Mouse (Mus musculus) hindbrain, embryonic 15.5 days (tissue): ENCODE results near the gene Olfr102. TPM values are rescaled to one million over a fixed set of nuclear protein-coding genes. Genes with fewer than 3 reads are reported as not detected.

Source experiments
- ATAC-seq: fragments of 200-750 bp; cut with Nextera tagmentation; 2 replicates; pipeline ENCODE4 v1.8.0; 2017; ENCODE audit warnings: low read depth, moderate number of reproducible peaks, moderate TSS enrichment; ENCODE audit not compliant: low FRiP score
- H3K27ac ChIP-seq: fragments of 300-500 bp; sonication (generic); replicated peaks from 2 replicates; pipeline ENCODE4 v1.5.1; 2015; ENCODE audit warnings: mild to moderate bottlenecking, inconsistent platforms
- H3K27me3 ChIP-seq: fragments of 300-500 bp; sonication (generic); 2 replicates; pipeline ENCODE4 v1.6.1; 2015; ENCODE audit warnings: control low read depth, inconsistent platforms
- H3K36me3 ChIP-seq: fragments of 300-500 bp; sonication (generic); 2 replicates; pipeline ENCODE4 v1.6.1; 2015; ENCODE audit warnings: control low read depth, inconsistent platforms
- H3K4me1 ChIP-seq: fragments of 300-500 bp; sonication (generic); replicated peaks from 2 replicates; pipeline ENCODE4 v1.6.1; 2015; ENCODE audit warnings: control low read depth, inconsistent platforms
- H3K4me2 ChIP-seq: fragments of 300-500 bp; sonication (generic); 2 replicates; pipeline ENCODE4 v1.6.1; 2015; ENCODE audit warnings: moderate library complexity, mild to moderate bottlenecking, inconsistent platforms
- H3K4me3 ChIP-seq: fragments of 300-500 bp; sonication (generic); 2 replicates; pipeline ENCODE4 v1.5.1; 2015; ENCODE audit warnings: mild to moderate bottlenecking, inconsistent platforms
- H3K9ac ChIP-seq: fragments of 300-500 bp; sonication (generic); 2 replicates; pipeline ENCODE4 v1.6.1; 2015; ENCODE audit warnings: inconsistent platforms
- H3K9me3 ChIP-seq: fragments of 300-500 bp; sonication (generic); 2 replicates; pipeline ENCODE4 v1.6.1; 2016; ENCODE audit warnings: control low read depth, inconsistent platforms
- WGBS: fragments of 180-500 bp; shearing (Covaris S2); methylation state at CpG from one replicate; pipeline ENCODE4 v1.1.7; 2015; 5-methylcytosine and 5-hydroxymethylcytosine counted together
- polyA plus RNA-seq: library from polyadenylated mRNA; unstranded; fragments of >200 nt; fragmentation: Nextera tagmentation; extraction: Ambion mirVana; gene quantifications from 2 replicates; pipeline ENCODE4 v1.2.1, GENCODE M21; 2015

The Olfr102 gene
- polyA plus RNA-seq: not detected in 2 replicates

GRCm38 (mm10) chr17:37316954-37317353 lies at the start of gene Olfr102:
TSS of gene Olfr102 (minus strand) at chr17:37317054.
- no peak within 1 kb of the TSS for H3K4me3 ChIP-seq
- H3K27me3 ChIP-seq: no peaks in the 10 kb centered on the region
- H3K4me1 ChIP-seq: no peaks in the 10 kb centered on the region
- H3K9me3 ChIP-seq: no peaks in the 10 kb centered on the region
- H3K9ac ChIP-seq: no peak within 1 kb of the TSS
- H3K36me3 ChIP-seq: no peaks in the 10 kb centered on the region
- H3K27ac ChIP-seq: no peak within 1 kb of the TSS
- H3K4me2 ChIP-seq: no peak within 1 kb of the TSS
- no peak for ATAC-seq

- Histone ChIP-seq H3K36me3 (no peaks in the 10 kb centered on the region), H3K4me3 (no peak within 1 kb of the TSS), H3K27me3 (no peaks in the 10 kb centered on the region), H3K4me2 (no peak within 1 kb of the TSS), H3K9me3 (no peaks in the 10 kb centered on the region), H3K4me1 (no peaks in the 10 kb centered on the region), H3K9ac (no peak within 1 kb of the TSS), H3K27ac (no peak within 1 kb of the TSS)
- no peak for ATAC-seq
Observed at GRCm38 (mm10) chr17:37359282-37359681, 42.4 kb upstream of the Olfr102 start, which contains the start of gene Olfr104-ps. TSS of gene Olfr104-ps (plus strand) at chr17:37359582.

GRCm38 (mm10) chr17:37339598-37339997 lies 22.7 kb upstream of the Olfr102 start, which contains the start of gene Olfr103:
TSS of gene Olfr103 (minus strand) at chr17:37339698.
- ATAC-seq: no peak
- H3K4me3 ChIP-seq: no peak within 1 kb of the TSS
- H3K36me3 ChIP-seq: no peaks in the 10 kb centered on the region
- H3K9ac ChIP-seq: no peak within 1 kb of the TSS
- no peak within 1 kb of the TSS for H3K4me2 ChIP-seq
- no peaks in the 10 kb centered on the region for H3K9me3 ChIP-seq
- H3K4me1 ChIP-seq: no peaks in the 10 kb centered on the region
- H3K27me3 ChIP-seq: no peaks in the 10 kb centered on the region
- 95% methylated on average over 2 of the region's 2 CpGs for WGBS
- H3K27ac ChIP-seq: no peak within 1 kb of the TSS

- Histone ChIP-seq H3K36me3 (no peaks in the 10 kb centered on the region), H3K9me3 (no peaks in the 10 kb centered on the region), H3K9ac (no peak overlapping the region), H3K4me3 (no peak overlapping the region), H3K4me2 (no peak overlapping the region), H3K27ac (no peak overlapping the region), H3K27me3 (no peaks in the 10 kb centered on the region), H3K4me1 (no peaks in the 10 kb centered on the region)
- 51% methylated on average over 2 of the region's 2 CpGs for WGBS
- ATAC-seq: no peak
Observed at GRCm38 (mm10) chr17:37310146-37310699, 6.6 kb downstream of the Olfr102 start.

GRCm38 (mm10) chr17:37308483-37308882 lies 8.4 kb downstream of the Olfr102 start:
- no peak overlapping the region for H3K4me2 ChIP-seq
- no peak for ATAC-seq
- no peak overlapping the region for H3K4me3 ChIP-seq
- no peak overlapping the region for H3K9ac ChIP-seq
- H3K4me1 ChIP-seq: no peaks in the 10 kb centered on the region
- H3K27ac ChIP-seq: no peak overlapping the region
- 44% methylated on average over 4 of the region's 4 CpGs for WGBS
- H3K9me3 ChIP-seq: no peaks in the 10 kb centered on the region
- H3K27me3 ChIP-seq: no peaks in the 10 kb centered on the region
- H3K36me3 ChIP-seq: no peaks in the 10 kb centered on the region

- WGBS: 81% methylated on average over 4 of the region's 4 CpGs
- Histone ChIP-seq H3K4me2 (no peak within 1 kb of the TSS), H3K27me3 (no peaks in the 10 kb centered on the region), H3K4me1 (no peaks in the 10 kb centered on the region), H3K36me3 (no peaks in the 10 kb centered on the region), H3K27ac (no peak within 1 kb of the TSS), H3K4me3 (no peak within 1 kb of the TSS), H3K9me3 (no peaks in the 10 kb centered on the region), H3K9ac (no peak within 1 kb of the TSS)
- no peak for ATAC-seq
Observed at GRCm38 (mm10) chr17:37304213-37304612, 12.6 kb downstream of the Olfr102 start, which contains the start of gene Olfr101. TSS of gene Olfr101 (minus strand) at chr17:37304313.

- H3K27me3 ChIP-seq: no peaks in the 10 kb centered on the region
Observed at GRCm38 (mm10) chr17:37283360-37283759, 33.5 kb downstream of the Olfr102 start, which contains the start of gene Olfr99. TSS of gene Olfr99 (minus strand) at chr17:37283460.

GRCm38 (mm10) chr17:37280331-37280730 lies 36.5 kb downstream of the Olfr102 start:
- H3K4me2 ChIP-seq: no peak overlapping the region
- H3K36me3 ChIP-seq: no peaks in the 10 kb centered on the region
- H3K27ac ChIP-seq: no peak overlapping the region
- 78% methylated on average over 1 of the region's 1 CpGs for WGBS
- no peak overlapping the region for H3K9ac ChIP-seq
- H3K4me3 ChIP-seq: no peak overlapping the region
- no peak for ATAC-seq
- H3K4me1 ChIP-seq: no peaks in the 10 kb centered on the region
- H3K9me3 ChIP-seq: no peaks in the 10 kb centered on the region
- no peaks in the 10 kb centered on the region for H3K27me3 ChIP-seq

More at GRCm38 (mm10) chr17:37283360-37283759, 33.5 kb downstream of the Olfr102 start, which contains the start of gene Olfr99:
- ATAC-seq: no peak
- no peaks in the 10 kb centered on the region for H3K4me1 ChIP-seq
- no peaks in the 10 kb centered on the region for H3K9me3 ChIP-seq
- H3K27ac ChIP-seq: no peak within 1 kb of the TSS
- WGBS: 73% methylated on average over 1 of the region's 1 CpGs
- no peak within 1 kb of the TSS for H3K4me3 ChIP-seq
- H3K4me2 ChIP-seq: no peak within 1 kb of the TSS
- H3K9ac ChIP-seq: no peak within 1 kb of the TSS
- no peaks in the 10 kb centered on the region for H3K36me3 ChIP-seq

- H3K9ac ChIP-seq: no peak overlapping the region
- H3K27ac ChIP-seq: no peak overlapping the region
- no peaks in the 10 kb centered on the region for H3K4me1 ChIP-seq
- H3K4me2 ChIP-seq: no peak overlapping the region
- H3K4me3 ChIP-seq: no peak overlapping the region
- H3K27me3 ChIP-seq: no peaks in the 10 kb centered on the region
- no peaks in the 10 kb centered on the region for H3K36me3 ChIP-seq
- H3K9me3 ChIP-seq: no peaks in the 10 kb centered on the region
- ATAC-seq: no peak
Observed at GRCm38 (mm10) chr17:37276573-37276972, 40.3 kb downstream of the Olfr102 start.

- no peaks in the 10 kb centered on the region for H3K4me1 ChIP-seq
- no peak overlapping the region for H3K9ac ChIP-seq
- WGBS: 86% methylated on average over 2 of the region's 2 CpGs
- H3K4me3 ChIP-seq: no peak overlapping the region
- H3K36me3 ChIP-seq: no peaks in the 10 kb centered on the region
- H3K4me2 ChIP-seq: no peak overlapping the region
- no peak overlapping the region for H3K27ac ChIP-seq
- H3K27me3 ChIP-seq: no peaks in the 10 kb centered on the region
- no peak for ATAC-seq
- H3K9me3 ChIP-seq: no peaks in the 10 kb centered on the region
Observed at GRCm38 (mm10) chr17:37275626-37276248, 41.1 kb downstream of the Olfr102 start.

- no peaks in the 10 kb centered on the region for H3K36me3 ChIP-seq
- no peak overlapping the region for H3K27ac ChIP-seq
- WGBS: 68% methylated on average over 8 of the region's 8 CpGs
- H3K9me3 ChIP-seq: no peaks in the 10 kb centered on the region
- H3K4me2 ChIP-seq: peak overlapping the region; percentile 95
- H3K27me3 ChIP-seq: no peaks in the 10 kb centered on the region
- H3K4me1 ChIP-seq: no peaks in the 10 kb centered on the region
- H3K4me3 ChIP-seq: peak overlapping the region; percentile 56
- H3K9ac ChIP-seq: peak overlapping the region; percentile 39; the same call in 1 of the 2 replicates
- peak; percentile 45 for ATAC-seq
Observed at GRCm38 (mm10) chr17:37270702-37271092, 46.2 kb downstream of the Olfr102 start.

- Histone ChIP-seq H3K4me1 (no peaks in the 10 kb centered on the region), H3K4me3 (peak within 1 kb of the TSS; percentile 56), H3K36me3 (no peaks in the 10 kb centered on the region), H3K27me3 (no peaks in the 10 kb centered on the region), H3K9me3 (no peaks in the 10 kb centered on the region), H3K4me2 (peak within 1 kb of the TSS; percentile 95), H3K9ac (peak within 1 kb of the TSS; percentile 39), H3K27ac (no peak within 1 kb of the TSS)
- 4% methylated on average over 26 of the region's 26 CpGs for WGBS
- ATAC-seq: peak; percentile 97
Observed at GRCm38 (mm10) chr17:37270058-37270701, 46.7 kb downstream of the Olfr102 start, which contains the start of gene H2-M3. TSS of gene H2-M3 (plus strand) at chr17:37270220.
